Mouse (Mus musculus): ENCODE data around the gene Rtkn2. TPM values are rescaled to one million over a fixed set of nuclear protein-coding genes. Genes with fewer than 3 reads are reported as not detected.

Gene Rtkn2
- polyA plus RNA-seq, 1 experiment from 2014 or later: 5.8 TPM

GRCm38 (mm10) chr10:68003651-68004422 lies 24.5 kb downstream of the Rtkn2 start:
- 88% methylated on average over 18 of the region's 18 CpGs for WGBS
- no peak for DNase-seq

GRCm38 (mm10) chr10:68005404-68005803 lies 26.0 kb downstream of the Rtkn2 start:
- ATAC-seq (ENCODE audit: low FRiP score, low TSS enrichment): no peak
- Histone ChIP-seq H3K9me3 (ENCODE audit: control insufficient read depth, low read length) (no peaks in the 10 kb centered on the region), H3K36me3 (ENCODE audit: control insufficient read depth, insufficient read depth, low read length) (no peaks in the 10 kb centered on the region), H3K9ac (replicated peaks; ENCODE audit: low read length) (no peak overlapping the region), H3K4me3 (replicated peaks; ENCODE audit: low read depth, low read length) (no peak overlapping the region), H3K27ac (replicated peaks; ENCODE audit: low read depth, low read length) (no peak overlapping the region), H3K4me2 (ENCODE audit: low read length) (no peak overlapping the region), H3K27me3 (ENCODE audit: control insufficient read depth, insufficient read depth, low read length) (no peaks in the 10 kb centered on the region), H3K4me1 (ENCODE audit: control insufficient read depth, insufficient read depth, low read length) (no peaks in the 10 kb centered on the region)
- 89% methylated on average over 17 of the region's 17 CpGs for WGBS
- no peak for DNase-seq

More at GRCm38 (mm10) chr10:68003651-68004422, 24.5 kb downstream of the Rtkn2 start:
- Histone ChIP-seq H3K4me2 (ENCODE audit: low read length) (no peak overlapping the region), H3K27ac (replicated peaks; ENCODE audit: low read depth, low read length) (no peak overlapping the region), H3K9ac (replicated peaks; ENCODE audit: low read length) (no peak overlapping the region), H3K9me3 (ENCODE audit: control insufficient read depth, low read length) (no peaks in the 10 kb centered on the region), H3K4me3 (replicated peaks; ENCODE audit: low read depth, low read length) (no peak overlapping the region), H3K27me3 (ENCODE audit: control insufficient read depth, insufficient read depth, low read length) (no peaks in the 10 kb centered on the region), H3K4me1 (ENCODE audit: control insufficient read depth, insufficient read depth, low read length) (no peaks in the 10 kb centered on the region), H3K36me3 (ENCODE audit: control insufficient read depth, insufficient read depth, low read length) (no peaks in the 10 kb centered on the region)
- no peak for ATAC-seq (ENCODE audit: low FRiP score, low TSS enrichment)

- Histone ChIP-seq H3K36me3 (ENCODE audit: control insufficient read depth, insufficient read depth, low read length) (no peaks in the 10 kb centered on the region), H3K27me3 (ENCODE audit: control insufficient read depth, insufficient read depth, low read length) (no peaks in the 10 kb centered on the region), H3K9ac (replicated peaks; ENCODE audit: low read length) (no peak overlapping the region), H3K4me2 (ENCODE audit: low read length) (no peak overlapping the region), H3K27ac (replicated peaks; ENCODE audit: low read depth, low read length) (no peak overlapping the region), H3K9me3 (ENCODE audit: control insufficient read depth, low read length) (no peaks in the 10 kb centered on the region), H3K4me1 (ENCODE audit: control insufficient read depth, insufficient read depth, low read length) (no peaks in the 10 kb centered on the region), H3K4me3 (replicated peaks; ENCODE audit: low read depth, low read length) (no peak overlapping the region)
- DNase-seq (no peak), ATAC-seq (ENCODE audit: low FRiP score, low TSS enrichment) (no peak)
- 95% methylated on average over 11 of the region's 11 CpGs for WGBS
These were observed 27.1 kb downstream of the Rtkn2 start for GRCm38 (mm10) chr10:68006491-68006890.

- DNase-seq: no peak
- ATAC-seq (ENCODE audit: low FRiP score, low TSS enrichment): no peak
- Histone ChIP-seq H3K36me3 (ENCODE audit: control insufficient read depth, insufficient read depth, low read length) (no peaks in the 10 kb centered on the region), H3K27ac (replicated peaks; ENCODE audit: low read depth, low read length) (no peak overlapping the region), H3K4me3 (replicated peaks; ENCODE audit: low read depth, low read length) (no peak overlapping the region), H3K9ac (replicated peaks; ENCODE audit: low read length) (no peak overlapping the region), H3K9me3 (ENCODE audit: control insufficient read depth, low read length) (no peaks in the 10 kb centered on the region), H3K4me1 (ENCODE audit: control insufficient read depth, insufficient read depth, low read length) (no peaks in the 10 kb centered on the region), H3K27me3 (ENCODE audit: control insufficient read depth, insufficient read depth, low read length) (no peaks in the 10 kb centered on the region), H3K4me2 (ENCODE audit: low read length) (no peak overlapping the region)
- 95% methylated on average over 6 of the region's 6 CpGs for WGBS
These were observed 27.7 kb downstream of the Rtkn2 start for GRCm38 (mm10) chr10:68007103-68007502.

- no peaks in the 10 kb centered on the region for H3K36me3 ChIP-seq (ENCODE audit: control insufficient read depth, insufficient read depth, low read length)
- ATAC-seq (ENCODE audit: low FRiP score, low TSS enrichment) (no peak), DNase-seq (no peak)
- H3K9ac ChIP-seq (replicated peaks; ENCODE audit: low read length): no peak overlapping the region
- H3K27me3 ChIP-seq (ENCODE audit: control insufficient read depth, insufficient read depth, low read length): no peaks in the 10 kb centered on the region
- H3K4me1 ChIP-seq (ENCODE audit: control insufficient read depth, insufficient read depth, low read length): no peaks in the 10 kb centered on the region
- WGBS: 90% methylated on average over 13 of the region's 13 CpGs
- no peak overlapping the region for H3K27ac ChIP-seq (replicated peaks; ENCODE audit: low read depth, low read length)
- no peak overlapping the region for H3K4me2 ChIP-seq (ENCODE audit: low read length)
- no peaks in the 10 kb centered on the region for H3K9me3 ChIP-seq (ENCODE audit: control insufficient read depth, low read length)
- no peak overlapping the region for H3K4me3 ChIP-seq (replicated peaks; ENCODE audit: low read depth, low read length)
These were observed 29.0 kb downstream of the Rtkn2 start for GRCm38 (mm10) chr10:68008198-68008955.

GRCm38 (mm10) chr10:68009301-68009700 lies 29.9 kb downstream of the Rtkn2 start:
- H3K36me3 ChIP-seq (ENCODE audit: control insufficient read depth, insufficient read depth, low read length): no peaks in the 10 kb centered on the region
- no peak overlapping the region for H3K4me3 ChIP-seq (replicated peaks; ENCODE audit: low read depth, low read length)
- H3K4me1 ChIP-seq (ENCODE audit: control insufficient read depth, insufficient read depth, low read length): no peaks in the 10 kb centered on the region
- no peaks in the 10 kb centered on the region for H3K9me3 ChIP-seq (ENCODE audit: control insufficient read depth, low read length)
- ATAC-seq (ENCODE audit: low FRiP score, low TSS enrichment): no peak
- WGBS: 96% methylated on average over 9 of the region's 9 CpGs
- H3K27me3 ChIP-seq (ENCODE audit: control insufficient read depth, insufficient read depth, low read length): no peaks in the 10 kb centered on the region
- H3K4me2 ChIP-seq (ENCODE audit: low read length): no peak overlapping the region
- H3K27ac ChIP-seq (replicated peaks; ENCODE audit: low read depth, low read length): no peak overlapping the region
- DNase-seq: no peak
- no peak overlapping the region for H3K9ac ChIP-seq (replicated peaks; ENCODE audit: low read length)

GRCm38 (mm10) chr10:68009867-68010266 lies 30.5 kb downstream of the Rtkn2 start:
- H3K4me1 ChIP-seq (ENCODE audit: control insufficient read depth, insufficient read depth, low read length): no peaks in the 10 kb centered on the region
- no peak overlapping the region for H3K4me3 ChIP-seq (replicated peaks; ENCODE audit: low read depth, low read length)
- 97% methylated on average over 7 of the region's 7 CpGs for WGBS
- no peaks in the 10 kb centered on the region for H3K36me3 ChIP-seq (ENCODE audit: control insufficient read depth, insufficient read depth, low read length)
- H3K9me3 ChIP-seq (ENCODE audit: control insufficient read depth, low read length): no peaks in the 10 kb centered on the region
- no peak overlapping the region for H3K9ac ChIP-seq (replicated peaks; ENCODE audit: low read length)
- H3K27ac ChIP-seq (replicated peaks; ENCODE audit: low read depth, low read length): no peak overlapping the region
- ATAC-seq (ENCODE audit: low FRiP score, low TSS enrichment) (no peak), DNase-seq (no peak)
- H3K4me2 ChIP-seq (ENCODE audit: low read length): no peak overlapping the region
- no peaks in the 10 kb centered on the region for H3K27me3 ChIP-seq (ENCODE audit: control insufficient read depth, insufficient read depth, low read length)

GRCm38 (mm10) chr10:68013137-68013536 lies 33.8 kb downstream of the Rtkn2 start:
- no peak overlapping the region for H3K4me2 ChIP-seq (ENCODE audit: low read length)
- H3K27me3 ChIP-seq (ENCODE audit: control insufficient read depth, insufficient read depth, low read length): no peaks in the 10 kb centered on the region
- H3K4me3 ChIP-seq (replicated peaks; ENCODE audit: low read depth, low read length): no peak overlapping the region
- H3K4me1 ChIP-seq (ENCODE audit: control insufficient read depth, insufficient read depth, low read length): no peaks in the 10 kb centered on the region
- DNase-seq (no peak), ATAC-seq (ENCODE audit: low FRiP score, low TSS enrichment) (no peak)
- H3K9me3 ChIP-seq (ENCODE audit: control insufficient read depth, low read length): no peaks in the 10 kb centered on the region
- H3K36me3 ChIP-seq (ENCODE audit: control insufficient read depth, insufficient read depth, low read length): no peaks in the 10 kb centered on the region
- no peak overlapping the region for H3K27ac ChIP-seq (replicated peaks; ENCODE audit: low read depth, low read length)
- WGBS: 82% methylated on average over 2 of the region's 2 CpGs
- H3K9ac ChIP-seq (replicated peaks; ENCODE audit: low read length): no peak overlapping the region

- Histone ChIP-seq H3K36me3 (ENCODE audit: control insufficient read depth, insufficient read depth, low read length) (no peaks in the 10 kb centered on the region), H3K4me1 (ENCODE audit: control insufficient read depth, insufficient read depth, low read length) (no peaks in the 10 kb centered on the region), H3K27ac (replicated peaks; ENCODE audit: low read depth, low read length) (no peak overlapping the region), H3K9ac (replicated peaks; ENCODE audit: low read length) (no peak overlapping the region), H3K27me3 (ENCODE audit: control insufficient read depth, insufficient read depth, low read length) (no peaks in the 10 kb centered on the region), H3K4me2 (ENCODE audit: low read length) (no peak overlapping the region), H3K9me3 (ENCODE audit: control insufficient read depth, low read length) (no peaks in the 10 kb centered on the region; the same call in 1 of the 2 replicates), H3K4me3 (replicated peaks; ENCODE audit: low read depth, low read length) (no peak overlapping the region)
- DNase-seq: no peak
- ATAC-seq (ENCODE audit: low FRiP score, low TSS enrichment): no peak
- WGBS: 98% methylated on average over 2 of the region's 2 CpGs
These were observed 41.4 kb downstream of the Rtkn2 start for GRCm38 (mm10) chr10:68020755-68021154.

Data from midbrain, embryonic 14.5 days (tissue).